Mouse (Mus musculus): ENCODE data around the gene Asxl1.
"Not testable (repeated sequence)": the region's sequence is repeated elsewhere in the genome, so short reads cannot be mapped to it uniquely, and the experiment has no call there.

Gene Asxl1

DNA sequence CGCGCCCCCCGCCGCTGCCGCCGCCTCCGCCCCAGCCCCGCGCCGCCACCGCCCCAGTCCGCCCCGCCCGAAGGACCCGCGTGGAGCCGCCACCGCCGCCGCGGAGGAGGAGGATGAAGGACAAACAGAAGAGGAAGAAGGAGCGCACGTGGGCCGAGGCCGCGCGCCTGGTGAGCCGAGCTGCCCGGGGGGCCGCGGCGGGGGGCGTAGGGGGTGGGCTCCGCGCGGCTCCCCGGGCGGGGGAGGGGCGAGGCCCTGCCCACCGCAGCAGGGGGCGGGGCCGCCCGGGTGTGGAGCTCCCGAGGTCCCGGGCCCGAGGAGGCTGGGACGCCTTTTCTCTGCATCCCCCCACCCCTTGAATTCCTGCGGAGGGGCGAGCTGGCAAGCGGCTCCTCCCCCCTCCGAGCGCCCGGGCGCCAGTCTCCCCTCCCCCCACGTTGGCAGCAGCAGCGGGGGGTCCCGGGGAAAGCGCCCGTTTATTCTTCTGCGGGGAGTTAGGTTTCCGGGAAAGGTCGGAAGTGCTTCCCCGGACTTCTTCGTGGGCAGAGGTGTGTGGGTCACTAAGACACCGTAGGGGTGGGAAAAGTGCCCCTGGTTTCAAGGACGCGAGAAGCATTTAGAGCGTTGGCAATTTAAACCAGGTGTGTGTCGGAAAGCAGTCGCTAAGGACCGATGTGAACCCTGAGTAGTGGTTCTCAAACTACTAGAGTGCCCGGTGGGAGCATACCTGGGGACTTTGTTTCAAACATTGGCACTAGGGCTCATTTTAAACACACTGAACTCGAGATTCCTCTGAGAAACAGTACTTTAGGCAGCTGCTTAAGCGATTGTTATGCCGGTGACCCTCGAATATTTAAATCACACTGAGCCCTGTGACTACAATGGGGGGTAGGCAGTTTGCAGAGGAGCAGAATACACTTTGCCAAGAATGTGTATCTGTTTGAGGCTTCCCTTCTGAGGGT is 873 bp downstream of the Asxl1 start:
- peak; percentile 48 to 63 for DNase-seq

DNA sequence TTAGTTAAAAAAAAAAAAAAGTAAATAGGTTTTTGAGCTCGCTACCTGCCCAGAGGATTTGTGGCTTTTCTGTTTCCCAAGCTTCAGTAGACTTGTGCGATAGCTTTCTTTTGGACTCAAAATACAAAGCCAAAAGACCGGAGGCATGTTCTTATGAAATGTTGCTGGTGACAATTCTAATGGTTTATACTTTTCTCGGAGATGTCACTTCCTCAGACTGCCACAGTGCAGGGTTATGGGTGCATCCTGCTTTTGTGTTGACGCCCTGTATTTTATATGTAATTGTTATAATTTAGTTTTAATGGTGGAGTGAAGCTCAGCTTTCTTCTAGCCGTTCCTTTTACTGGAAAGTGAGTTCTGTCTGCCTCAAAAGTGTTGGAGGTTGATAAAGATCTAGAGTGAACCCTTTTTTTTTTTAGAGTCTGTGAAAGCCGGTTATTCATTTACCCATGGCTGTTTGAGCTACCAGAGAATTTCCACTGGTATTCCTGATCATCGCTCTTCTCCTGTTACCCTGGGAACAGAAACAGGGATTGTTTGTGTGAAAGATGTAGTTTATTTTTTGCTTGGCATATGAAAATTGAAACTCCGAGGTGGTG is 1.7 kb downstream of the Asxl1 start:
- DNase-seq, result no peak

DNA sequence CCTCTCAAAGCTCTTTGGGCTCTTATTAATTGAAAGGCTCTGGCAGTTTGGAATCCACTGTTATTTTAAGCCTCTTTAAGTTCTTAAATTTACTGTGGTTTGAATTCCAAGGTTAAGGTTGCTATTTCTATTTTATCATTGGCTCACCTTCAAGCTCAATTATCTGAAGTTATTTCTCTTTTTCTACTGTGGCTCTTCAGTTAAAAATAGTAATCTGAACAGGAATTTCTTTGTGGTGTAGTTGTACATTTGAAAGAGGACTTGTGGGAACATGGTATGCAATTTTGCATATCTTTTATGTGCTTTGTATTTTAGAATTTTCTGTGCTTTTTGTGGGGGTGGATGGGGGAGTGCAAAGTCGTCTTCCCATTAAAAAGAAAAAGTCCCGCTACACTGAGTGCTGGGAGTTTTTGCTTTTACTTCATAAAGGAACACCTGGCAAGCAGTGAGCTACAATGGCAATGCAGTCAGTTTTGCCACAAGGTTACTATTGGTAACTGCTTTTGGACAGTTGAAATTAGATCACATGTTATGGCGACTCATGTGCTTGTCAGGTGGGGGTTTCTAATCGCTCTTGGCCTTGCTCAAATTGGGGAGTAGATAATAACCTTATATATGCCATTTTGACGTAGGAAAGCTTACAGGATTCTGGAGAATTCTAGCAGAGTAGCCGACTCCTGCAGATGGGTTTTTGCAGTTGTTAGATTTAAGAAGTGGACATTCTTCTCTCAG is 2.6 kb downstream of the Asxl1 start:
- DNase-seq, result no peak

DNA sequence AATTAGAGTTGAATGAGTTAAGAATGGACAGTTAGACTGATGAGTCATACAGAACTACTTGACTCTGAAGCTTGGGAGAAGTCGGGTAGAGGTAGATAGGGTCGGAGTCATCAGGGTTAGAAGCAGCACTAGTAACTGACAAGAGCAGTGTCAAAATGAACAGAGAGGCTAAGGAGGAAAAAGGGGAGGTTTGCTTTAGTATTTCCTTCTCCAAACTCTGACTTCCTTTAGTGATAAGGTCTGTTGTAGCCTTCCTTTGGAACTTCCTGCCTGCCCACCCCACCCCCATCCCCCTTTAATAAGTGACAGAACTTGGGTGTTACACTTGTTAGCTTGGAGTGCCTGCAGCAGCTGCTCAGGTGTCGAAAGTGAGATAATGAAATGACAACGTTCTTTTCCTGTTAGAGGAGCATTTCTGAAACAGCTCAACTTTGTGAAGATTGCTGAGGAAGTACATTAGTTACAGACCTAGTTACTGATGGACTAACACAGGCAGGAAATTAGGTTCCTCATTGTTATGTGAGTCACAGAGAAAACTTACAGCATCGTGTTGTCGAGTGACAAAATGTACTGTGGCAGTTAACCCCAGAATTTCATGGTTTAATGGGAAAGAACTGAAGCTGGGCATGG is 5.0 kb downstream of the Asxl1 start:
- DNase-seq, result no peak

DNA sequence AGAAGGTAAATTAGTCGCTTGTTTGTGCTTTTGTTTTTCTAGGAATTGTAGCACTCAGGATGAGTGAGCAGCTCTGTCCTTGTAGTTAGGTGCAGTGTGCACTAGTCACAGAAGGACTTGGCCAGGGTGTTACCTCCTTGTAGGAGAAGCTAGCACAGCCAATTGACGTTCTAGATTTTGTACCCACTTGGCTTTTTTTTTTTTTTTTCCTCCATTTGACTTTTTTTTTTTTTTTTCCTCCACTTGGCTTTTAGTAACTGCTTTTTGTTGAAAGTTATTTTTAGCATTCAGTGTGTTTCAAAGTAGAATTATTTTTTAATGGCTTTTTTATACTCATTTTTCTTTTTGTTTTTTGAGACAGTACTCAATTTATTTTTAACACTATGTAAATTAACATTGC is 9.0 kb downstream of the Asxl1 start:
- DNase-seq, result no peak

DNA sequence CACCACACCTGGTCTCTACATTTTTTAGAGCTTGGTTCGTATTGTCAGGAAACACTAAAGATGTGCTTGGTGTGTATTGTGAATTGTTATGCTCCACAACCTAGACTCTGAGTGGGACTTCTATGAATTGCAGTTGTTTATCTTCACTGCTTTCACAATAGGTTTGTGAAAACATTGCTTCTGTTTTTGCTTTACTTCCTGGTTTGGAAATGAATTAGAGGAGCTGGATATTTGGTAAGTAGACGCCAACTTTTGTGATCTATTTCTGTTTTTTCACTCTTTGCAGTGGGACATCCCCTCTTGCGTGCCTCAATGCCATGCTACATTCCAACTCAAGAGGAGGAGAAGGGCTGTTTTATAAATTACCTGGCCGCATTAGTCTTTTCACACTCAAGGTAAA is 11.2 kb downstream of the Asxl1 start:
- no peak for DNase-seq

DNA sequence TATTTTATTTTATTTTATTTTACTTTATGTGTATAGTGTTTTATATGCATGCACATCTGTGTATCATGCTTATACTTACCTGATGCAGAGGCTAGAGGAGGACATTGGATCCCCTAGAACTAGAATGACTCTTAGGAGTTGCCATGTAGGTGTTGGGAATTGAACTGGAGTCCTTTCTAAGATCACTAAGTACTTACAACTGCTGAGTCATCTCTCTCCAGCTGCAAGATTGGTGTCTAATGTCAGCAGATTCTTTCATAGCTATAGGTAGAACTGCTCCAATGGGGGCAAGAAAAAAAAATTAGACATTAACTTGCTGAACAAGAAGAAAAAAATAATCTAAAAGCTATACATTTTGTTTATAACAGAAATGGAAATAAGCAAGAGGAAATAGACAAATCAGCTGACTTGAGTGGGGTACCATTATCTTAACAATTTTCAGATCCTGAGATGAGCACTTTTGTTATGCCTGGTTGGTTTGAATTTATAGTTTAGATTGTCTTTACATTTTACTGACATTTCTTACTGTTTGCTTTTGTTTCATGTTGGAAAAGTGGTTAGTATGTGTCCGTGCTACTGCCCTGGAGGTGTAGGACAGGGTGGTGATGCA is 15.6 kb downstream of the Asxl1 start:
- DNase-seq, result no peak

DNA sequence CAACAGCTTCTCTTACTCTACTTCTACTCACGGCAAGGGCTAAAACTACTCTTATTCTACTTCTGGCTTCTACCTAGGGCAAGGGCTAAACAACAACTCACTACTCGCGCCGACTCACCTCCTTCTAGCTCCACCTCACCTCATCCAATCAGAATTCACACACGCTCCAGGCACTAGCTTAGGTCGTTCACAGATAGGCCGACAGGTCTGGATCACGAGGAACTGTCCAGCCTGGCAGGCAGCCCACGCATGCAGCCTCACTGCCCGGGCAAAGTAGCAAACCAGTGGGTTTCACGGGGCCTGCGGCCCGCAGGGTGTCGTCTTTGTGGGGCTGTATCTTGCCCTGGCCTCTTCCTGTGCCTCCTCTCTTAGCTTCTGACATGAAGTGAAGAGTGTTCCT is 18.9 kb downstream of the Asxl1 start:
- not testable (repeated sequence) for DNase-seq

DNA sequence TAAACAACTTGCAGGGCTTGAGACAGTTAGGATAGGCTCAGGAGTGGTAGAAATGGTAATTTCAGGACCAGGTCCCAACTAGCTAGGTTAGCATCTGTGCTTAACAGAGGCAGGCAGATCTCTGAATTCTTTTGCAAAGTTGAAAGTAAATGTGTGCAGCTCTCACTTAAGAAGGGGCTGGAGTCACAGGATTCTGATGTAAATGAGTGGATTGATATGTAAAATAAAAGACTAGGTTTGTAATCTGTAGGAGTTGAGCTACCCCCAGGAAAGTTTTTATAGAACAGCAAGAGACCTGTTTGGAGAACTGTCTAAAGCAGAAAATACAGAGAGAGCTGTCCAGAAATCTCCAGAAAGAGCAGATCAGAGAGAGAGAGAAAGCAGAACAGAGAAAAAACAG is 25.2 kb downstream of the Asxl1 start:
- DNase-seq, result no peak

DNA sequence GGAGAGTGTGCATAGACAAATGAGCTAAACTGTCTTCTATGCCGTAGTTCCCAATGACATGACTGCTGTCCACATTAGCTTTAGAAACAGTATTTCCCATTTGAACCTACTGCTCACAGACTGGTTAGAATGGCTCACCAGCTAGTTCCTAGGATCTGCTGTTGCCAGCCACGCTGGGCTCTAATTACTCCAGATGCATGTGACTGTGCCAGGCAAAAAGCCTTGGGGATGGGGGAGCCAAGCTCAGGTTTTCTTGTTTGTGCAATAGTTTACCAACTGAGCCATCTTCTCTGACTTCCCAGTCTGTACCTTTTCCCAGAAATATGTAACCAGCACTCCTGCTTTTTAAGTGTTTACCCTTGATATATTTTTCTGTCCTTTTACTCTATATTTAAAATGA is 29.8 kb downstream of the Asxl1 start:
- no peak for DNase-seq

DNA sequence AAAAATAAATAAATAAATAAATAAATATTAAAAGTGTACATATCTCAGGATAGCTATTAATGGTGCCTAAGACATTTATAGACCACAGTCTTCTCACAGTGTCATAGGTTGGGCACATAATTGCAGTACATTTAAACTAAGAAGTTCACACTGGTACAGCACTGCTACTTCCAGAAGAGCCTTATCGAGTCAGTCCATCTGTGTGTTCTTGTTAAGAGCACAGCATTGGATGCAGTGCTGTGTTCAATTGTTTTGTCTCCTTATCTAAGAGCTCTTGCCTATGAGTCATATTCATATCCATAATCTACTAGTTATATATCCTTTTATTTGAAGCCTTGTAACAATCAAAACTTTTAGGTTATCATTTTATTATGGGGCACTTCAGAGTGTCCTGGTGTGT is 34.9 kb downstream of the Asxl1 start:
- no peak for DNase-seq

DNA sequence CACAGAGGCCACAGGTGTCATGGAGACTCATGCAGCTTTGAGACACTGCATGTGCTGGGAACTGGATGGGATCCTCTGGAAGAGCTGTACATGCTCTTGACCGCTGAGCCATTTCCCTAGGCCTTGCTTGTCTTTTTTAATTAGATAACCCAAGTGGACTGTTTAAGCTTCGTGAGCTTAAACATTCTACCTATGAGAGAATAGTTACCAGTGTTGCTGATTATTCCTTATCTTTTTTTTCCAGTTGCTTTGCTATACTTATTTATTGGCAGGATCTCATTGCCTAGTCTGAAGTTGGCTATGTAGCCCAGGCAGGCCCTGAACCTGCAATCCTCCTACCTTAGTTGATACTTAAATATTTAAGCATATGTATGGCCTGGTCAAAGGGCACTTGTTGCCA is 44.2 kb downstream of the Asxl1 start:
- no peak for DNase-seq

DNA sequence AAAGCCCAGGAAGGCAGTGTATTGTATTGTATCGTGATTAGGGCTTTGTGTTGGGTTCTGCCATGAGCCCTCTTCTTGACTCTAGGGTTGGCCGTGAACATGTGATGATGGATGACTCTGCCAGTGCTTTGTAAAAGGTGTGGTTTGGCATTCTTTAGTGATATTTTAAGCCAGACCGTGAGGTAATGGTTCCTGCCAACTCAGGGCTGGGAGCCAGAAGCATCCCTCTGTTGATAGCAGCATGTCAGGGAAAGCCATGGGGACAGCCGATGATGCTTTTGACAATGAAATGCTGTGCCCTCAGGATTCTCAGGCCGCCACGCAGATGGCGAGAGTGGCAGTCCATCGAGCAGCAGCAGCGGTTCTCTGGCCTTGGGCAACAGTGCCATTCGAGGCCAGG is 47.4 kb downstream of the Asxl1 start:
- DNase-seq, result no peak

DNA sequence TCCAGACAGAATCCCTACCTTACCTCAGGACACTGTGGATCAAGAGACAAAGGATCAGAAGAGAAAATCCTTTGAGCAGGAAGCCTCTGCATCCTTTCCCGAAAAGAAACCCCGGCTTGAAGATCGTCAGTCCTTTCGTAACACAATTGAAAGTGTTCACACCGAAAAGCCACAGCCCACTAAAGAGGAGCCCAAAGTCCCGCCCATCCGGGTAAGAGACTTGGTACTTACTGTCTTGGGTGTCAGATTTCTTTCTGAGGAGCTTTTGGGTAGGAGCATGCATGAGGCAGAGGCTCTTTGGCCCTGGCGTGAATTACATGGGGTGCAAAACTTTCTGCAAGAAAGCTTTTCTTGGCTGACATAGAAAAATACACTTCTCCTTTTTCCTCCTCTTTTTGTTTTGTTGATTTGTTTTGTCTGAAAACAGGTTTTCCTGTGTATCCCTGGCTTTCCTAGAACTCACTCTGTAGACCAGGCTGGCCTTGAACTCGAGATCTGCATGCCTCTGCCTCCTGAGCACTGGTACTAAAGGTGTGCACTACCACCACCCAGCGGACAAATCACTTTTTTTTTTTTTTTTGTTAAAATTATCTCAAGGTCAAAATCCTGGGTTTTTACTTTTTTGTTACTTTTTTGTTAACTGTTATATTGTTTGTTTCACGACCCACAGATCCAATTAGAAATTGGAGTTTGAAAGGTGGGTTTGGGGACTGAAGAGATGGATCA is 52.3 kb downstream of the Asxl1 start:
- no peak for DNase-seq

DNA sequence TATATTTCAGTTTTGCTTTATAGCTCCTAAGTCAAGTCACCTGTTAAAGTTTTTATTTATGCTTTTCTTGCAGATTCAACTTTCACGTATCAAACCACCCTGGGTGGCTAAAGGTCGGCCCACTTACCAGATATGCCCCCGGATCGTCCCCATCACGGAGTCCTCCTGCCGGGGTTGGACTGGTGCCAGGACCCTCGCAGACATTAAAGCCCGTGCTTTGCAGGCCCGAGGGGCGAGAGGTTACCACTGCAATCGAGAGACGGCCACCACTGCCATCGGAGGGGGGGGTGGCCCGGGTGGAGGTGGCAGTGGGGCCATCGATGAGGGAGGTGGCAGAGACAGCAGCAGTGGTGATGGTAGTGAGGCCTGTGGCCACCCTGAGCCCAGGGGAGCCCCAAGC is 53.5 kb downstream of the Asxl1 start:
- DNase-seq, result no peak

DNA sequence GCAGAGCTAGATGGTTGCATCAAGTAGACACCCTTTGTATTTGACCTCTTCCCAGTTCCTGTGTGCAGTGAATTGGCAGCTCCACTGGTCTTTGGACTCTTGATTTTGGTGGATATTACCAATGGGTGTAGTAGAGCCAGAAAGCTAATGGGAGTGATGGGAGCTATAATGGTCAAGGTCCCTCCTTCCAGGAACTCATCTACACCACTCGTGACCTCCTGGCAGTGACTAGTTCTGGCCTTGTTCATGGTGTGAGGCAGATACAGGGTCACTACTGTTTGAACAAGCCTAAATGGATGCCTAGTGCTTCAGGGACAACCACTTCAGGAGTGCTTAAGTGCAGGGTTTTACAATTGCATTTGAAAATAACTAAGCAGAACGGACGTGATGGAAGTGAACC is 58.4 kb downstream of the Asxl1 start:
- DNase-seq, result no peak

DNA sequence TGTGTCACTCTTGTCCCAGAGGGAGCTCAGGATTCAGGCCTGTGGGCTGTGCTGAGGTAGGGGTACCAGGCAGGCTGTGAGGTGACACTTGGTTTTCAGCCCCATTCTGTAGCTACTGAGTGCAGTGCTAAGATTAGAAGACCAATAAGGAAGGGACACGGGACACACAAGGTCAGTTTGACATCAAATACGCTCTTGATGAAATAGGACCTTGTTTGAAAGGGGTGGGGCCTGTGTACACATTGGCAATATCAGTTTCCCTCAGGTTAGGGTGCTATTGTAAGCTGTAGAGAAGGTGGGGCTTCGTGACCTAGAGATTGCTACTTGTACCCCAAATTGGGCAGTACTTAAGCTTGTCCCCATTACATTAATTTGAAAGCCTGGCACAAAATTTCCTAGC is 59.3 kb downstream of the Asxl1 start:
- no peak for DNase-seq

DNA sequence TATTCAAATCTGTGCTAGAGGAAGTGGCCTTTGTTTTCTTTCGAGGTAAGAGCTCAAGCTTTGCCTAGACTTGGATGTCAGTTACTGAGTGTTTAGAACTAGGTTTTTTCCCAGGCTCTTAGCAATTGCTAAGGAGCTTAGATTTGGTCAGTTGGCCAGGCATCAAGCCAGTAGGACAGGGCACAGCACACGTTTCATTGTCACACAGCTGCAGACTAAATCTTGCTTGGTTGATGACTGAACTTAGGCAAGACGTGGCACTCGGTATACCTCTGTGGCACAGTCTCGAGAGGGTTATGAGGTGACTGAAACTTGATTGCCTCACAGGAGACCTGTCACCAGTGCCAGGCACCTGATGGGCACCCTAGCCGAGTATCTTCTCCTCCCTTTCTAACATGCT is 61.3 kb downstream of the Asxl1 start:
- DNase-seq, result no peak

DNA sequence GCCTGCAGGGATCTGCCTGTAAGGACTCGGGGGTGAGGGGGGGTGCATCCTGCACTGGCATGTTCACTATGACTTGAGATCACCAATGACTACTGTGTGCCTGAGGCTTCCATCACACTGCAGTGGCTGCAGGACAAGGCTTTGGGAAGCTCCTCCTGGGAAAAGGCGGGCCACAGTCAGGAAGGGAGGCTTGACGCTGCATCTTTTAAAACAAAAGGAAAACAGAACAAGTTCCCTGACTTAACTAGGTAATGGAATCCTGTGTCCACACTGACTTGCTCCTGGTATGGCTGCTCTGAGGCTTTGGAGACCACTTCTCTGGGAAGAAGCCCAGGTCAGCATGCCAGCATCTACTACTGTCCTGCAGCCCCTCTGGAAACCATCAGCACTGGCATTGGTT is 63.3 kb downstream of the Asxl1 start:
- DNase-seq, result no peak

DNA sequence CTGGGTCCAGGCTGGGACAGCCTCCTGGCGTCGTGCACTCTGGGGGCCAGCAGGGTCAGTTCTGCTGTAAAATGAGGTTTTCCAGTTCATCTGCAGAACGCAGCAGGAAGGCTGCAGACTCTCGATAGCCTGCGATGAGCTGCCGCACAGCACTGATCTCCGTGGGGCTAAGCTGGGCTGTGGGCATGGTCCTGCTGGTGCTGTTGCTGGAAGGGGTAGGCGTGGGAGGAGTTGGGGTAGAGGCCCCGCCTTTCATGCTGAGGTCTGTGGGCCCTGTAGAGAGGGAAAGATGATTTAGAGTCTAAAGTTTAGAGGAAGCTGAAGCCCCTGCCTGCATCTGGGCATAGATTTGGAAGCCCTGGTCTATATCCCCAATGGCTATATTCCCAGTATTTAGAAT is 65.9 kb downstream of the Asxl1 start:
- DNase-seq, result no peak

DNA sequence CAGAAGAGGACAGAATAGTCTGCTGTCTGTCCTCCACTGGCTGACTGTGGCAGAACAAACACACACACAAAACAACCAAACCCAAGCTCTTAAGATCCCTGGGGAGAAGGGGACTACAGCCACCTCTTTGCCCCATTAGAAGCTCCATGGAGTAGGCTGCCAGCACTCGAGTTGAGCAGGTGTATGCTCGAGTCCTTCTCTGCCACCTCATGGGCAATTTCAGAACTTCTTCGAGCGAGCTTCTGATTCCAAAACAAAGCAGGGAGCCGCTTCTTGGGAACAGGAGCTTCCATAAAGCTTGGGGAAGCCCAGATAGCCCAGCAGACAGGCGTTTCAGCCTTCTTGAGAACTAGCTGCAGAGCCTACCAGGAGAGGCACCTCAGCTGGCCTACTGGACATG is 66.9 kb downstream of the Asxl1 start:
- DNase-seq, result no peak

DNA sequence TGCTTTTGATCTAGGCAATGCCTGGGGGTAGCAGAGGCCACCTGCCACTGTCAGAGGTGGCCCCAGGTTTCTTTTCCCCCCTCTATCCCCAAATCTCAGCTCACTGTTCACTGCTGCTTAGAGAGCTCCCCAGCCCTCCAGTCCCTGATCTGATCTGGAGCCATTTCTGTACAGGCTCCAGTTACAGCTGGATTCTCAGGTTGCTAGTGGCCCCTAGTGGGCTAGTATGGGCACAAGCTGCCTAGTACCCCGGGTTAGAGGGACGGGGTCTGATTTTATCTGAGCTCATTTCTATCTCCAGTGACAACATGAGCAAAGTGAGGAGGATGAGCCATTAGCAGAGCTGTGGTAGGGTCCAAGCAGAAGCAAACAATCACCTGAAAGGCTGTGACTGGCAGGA is 69.0 kb downstream of the Asxl1 start:
- peak; percentile 16 to 24 for DNase-seq
